Mouse (Mus musculus): Measurements from ENCODE around the gene Apoc3. TPM values are rescaled to one million over a fixed set of nuclear protein-coding genes. Genes with fewer than 3 reads are reported as not detected.

Apoc3 gene
- total and polyA plus RNA-seq, 3 experiments: 1.4 TPM; not detected in 2

- TF ChIP-seq CTCF (IDR thresholded peaks at IDR 0.05): no peak
- TF ChIP-seq EP300 (IDR thresholded peaks at IDR 0.05; ENCODE audit: insufficient read depth, low read depth, low read length): no peak
- TF ChIP-seq POLR2A (IDR thresholded peaks at IDR 0.05; ENCODE audit: insufficient read depth, low read depth, low read length): no peak
- H3K9ac ChIP-seq (ENCODE audit: low read depth, low read length): no peak overlapping the region
- intact Hi-C loops (cut with DNase I): no loop called here
These were observed 8.3 kb downstream of the Apoc3 start for GRCm38 (mm10) chr9:46227064-46227614.

GRCm38 (mm10) chr9:46224945-46225660, 10.3 kb downstream of the Apoc3 start:
- no peak for TF ChIP-seq EP300 (IDR thresholded peaks at IDR 0.05; ENCODE audit: insufficient read depth, low read depth, low read length)
- no peak for TF ChIP-seq POLR2A (IDR thresholded peaks at IDR 0.05; ENCODE audit: insufficient read depth, low read depth, low read length)
- no peak for TF ChIP-seq CTCF (IDR thresholded peaks at IDR 0.05)
- H3K9ac ChIP-seq (ENCODE audit: low read depth, low read length): no peak overlapping the region
- H3K27ac ChIP-seq: no peak overlapping the region
- intact Hi-C loops (cut with DNase I): no loop called here
- H3K4me3 ChIP-seq: no peak overlapping the region
- no peaks in the 10 kb centered on the region for H3K36me3 ChIP-seq (ENCODE audit: control insufficient read depth, insufficient read depth, low read length)
- no peaks in the 10 kb centered on the region for H3K79me2 ChIP-seq (replicated peaks; ENCODE audit: control insufficient read depth, insufficient read depth, low read length)
- H3K27me3 ChIP-seq (ENCODE audit: control insufficient read depth, insufficient read depth, low read length): no peaks in the 10 kb centered on the region
- DNase-seq: no peak
- H3K4me1 ChIP-seq (ENCODE audit: control insufficient read depth, insufficient read depth, low read length): no peaks in the 10 kb centered on the region; the same call in 1 of the 2 replicates
- WGBS: 61% methylated on average over 5 of the region's 5 CpGs

More at GRCm38 (mm10) chr9:46227064-46227614, 8.3 kb downstream of the Apoc3 start:
- no peak for DNase-seq
- Histone ChIP-seq H3K36me3 (ENCODE audit: control insufficient read depth, insufficient read depth, low read length) (no peaks in the 10 kb centered on the region), H3K4me3 (no peak overlapping the region), H3K4me1 (ENCODE audit: control insufficient read depth, insufficient read depth, low read length) (no peaks in the 10 kb centered on the region; the same call in 1 of the 2 replicates), H3K27ac (no peak overlapping the region), H3K27me3 (ENCODE audit: control insufficient read depth, insufficient read depth, low read length) (no peaks in the 10 kb centered on the region), H3K79me2 (replicated peaks; ENCODE audit: control insufficient read depth, insufficient read depth, low read length) (no peaks in the 10 kb centered on the region)
- 47% methylated on average over 3 of the region's 3 CpGs for WGBS

- Histone ChIP-seq H3K36me3 (ENCODE audit: control insufficient read depth, insufficient read depth, low read length) (no peaks in the 10 kb centered on the region), H3K9ac (ENCODE audit: low read depth, low read length) (no peak overlapping the region), H3K27ac (no peak overlapping the region), H3K4me1 (ENCODE audit: control insufficient read depth, insufficient read depth, low read length) (no peaks in the 10 kb centered on the region; the same call in 1 of the 2 replicates), H3K27me3 (ENCODE audit: control insufficient read depth, insufficient read depth, low read length) (no peaks in the 10 kb centered on the region), H3K4me3 (no peak overlapping the region), H3K79me2 (replicated peaks; ENCODE audit: control insufficient read depth, insufficient read depth, low read length) (no peaks in the 10 kb centered on the region)
- DNase-seq: no peak
- 90% methylated on average over 3 of the region's 3 CpGs for WGBS
- TF ChIP-seq POLR2A (IDR thresholded peaks at IDR 0.05; ENCODE audit: insufficient read depth, low read depth, low read length): no peak
- TF ChIP-seq EP300 (IDR thresholded peaks at IDR 0.05; ENCODE audit: insufficient read depth, low read depth, low read length): no peak
- TF ChIP-seq CTCF (IDR thresholded peaks at IDR 0.05): no peak
- intact Hi-C loops (cut with DNase I): no loop called here
These were observed 11.3 kb downstream of the Apoc3 start for GRCm38 (mm10) chr9:46224101-46224500.

- Histone ChIP-seq H3K27ac (peak overlapping the region; percentile 28), H3K4me3 (no peak overlapping the region), H3K9ac (ENCODE audit: low read depth, low read length) (no peak overlapping the region), H3K36me3 (ENCODE audit: control insufficient read depth, insufficient read depth, low read length) (no peaks in the 10 kb centered on the region), H3K79me2 (replicated peaks; ENCODE audit: control insufficient read depth, insufficient read depth, low read length) (no peaks in the 10 kb centered on the region), H3K27me3 (ENCODE audit: control insufficient read depth, insufficient read depth, low read length) (no peaks in the 10 kb centered on the region), H3K4me1 (ENCODE audit: control insufficient read depth, insufficient read depth, low read length) (no peaks in the 10 kb centered on the region; the same call in 1 of the 2 replicates)
- 54% methylated on average over 6 of the region's 6 CpGs for WGBS
- TF ChIP-seq POLR2A (IDR thresholded peaks at IDR 0.05; ENCODE audit: insufficient read depth, low read depth, low read length) (no peak), CTCF (IDR thresholded peaks at IDR 0.05) (no peak), EP300 (IDR thresholded peaks at IDR 0.05; ENCODE audit: insufficient read depth, low read depth, low read length) (no peak)
- DNase-seq: peak in 1 of 2 experiments; percentile 34
- intact Hi-C loops (cut with DNase I): no loop called here
These were observed 12.3 kb downstream of the Apoc3 start for GRCm38 (mm10) chr9:46223090-46223489.

- Histone ChIP-seq H3K4me1 (ENCODE audit: control insufficient read depth, insufficient read depth, low read length) (peaks cover 3% of the 10 kb centered on the region), H3K27ac (no peak overlapping the region), H3K9ac (ENCODE audit: low read depth, low read length) (no peak overlapping the region), H3K4me3 (no peak overlapping the region), H3K79me2 (replicated peaks; ENCODE audit: control insufficient read depth, insufficient read depth, low read length) (no peaks in the 10 kb centered on the region), H3K36me3 (ENCODE audit: control insufficient read depth, insufficient read depth, low read length) (no peaks in the 10 kb centered on the region), H3K27me3 (ENCODE audit: control insufficient read depth, insufficient read depth, low read length) (no peaks in the 10 kb centered on the region)
- 86% methylated on average over 9 of the region's 9 CpGs for WGBS
- TF ChIP-seq EP300 (IDR thresholded peaks at IDR 0.05; ENCODE audit: insufficient read depth, low read depth, low read length): no peak
- TF ChIP-seq POLR2A (IDR thresholded peaks at IDR 0.05; ENCODE audit: insufficient read depth, low read depth, low read length): no peak
- TF ChIP-seq CTCF (IDR thresholded peaks at IDR 0.05): no peak
- intact Hi-C loops (cut with DNase I): no loop called here
- DNase-seq: no peak
These were observed 17.3 kb downstream of the Apoc3 start for GRCm38 (mm10) chr9:46218176-46218575.
